Mouse (Mus musculus) induced T-regulatory cell, adult 2 months (primary cell): ENCODE results near the gene Orc5.
"Not testable (repeated sequence)": the region's sequence is repeated elsewhere in the genome, so short reads cannot be mapped to it uniquely, and the experiment has no call there.

ENCODE experiments used
- DNase-seq: peaks from one replicate; pipeline ENCODE4 v3.0.0-alpha.2; 2012; ENCODE audit warnings: low read depth

Orc5 gene

DNA sequence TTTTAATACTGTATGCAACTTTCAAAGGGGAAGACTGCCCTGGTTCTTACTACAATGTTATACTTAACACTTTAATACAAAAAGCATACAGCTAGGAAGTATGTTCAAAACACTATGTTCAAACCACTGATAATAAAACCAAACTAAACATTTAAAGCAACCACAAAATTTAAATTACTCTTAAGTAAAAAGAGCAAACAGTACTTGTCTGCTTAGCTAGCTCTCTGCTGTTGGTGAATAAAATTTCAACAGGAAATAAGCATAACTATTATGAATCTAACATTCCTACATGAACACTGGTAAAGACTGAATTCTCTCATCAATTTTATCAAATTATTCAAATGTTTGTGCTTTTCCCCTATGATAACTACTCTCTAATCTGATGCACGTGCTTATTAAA is 13.5 kb downstream of the Orc5 start:
- no peak for DNase-seq

- no peak for DNase-seq
These were observed 17.7 kb downstream of the Orc5 start for GRCm38 (mm10) chr5:22532571-22532970.

DNA sequence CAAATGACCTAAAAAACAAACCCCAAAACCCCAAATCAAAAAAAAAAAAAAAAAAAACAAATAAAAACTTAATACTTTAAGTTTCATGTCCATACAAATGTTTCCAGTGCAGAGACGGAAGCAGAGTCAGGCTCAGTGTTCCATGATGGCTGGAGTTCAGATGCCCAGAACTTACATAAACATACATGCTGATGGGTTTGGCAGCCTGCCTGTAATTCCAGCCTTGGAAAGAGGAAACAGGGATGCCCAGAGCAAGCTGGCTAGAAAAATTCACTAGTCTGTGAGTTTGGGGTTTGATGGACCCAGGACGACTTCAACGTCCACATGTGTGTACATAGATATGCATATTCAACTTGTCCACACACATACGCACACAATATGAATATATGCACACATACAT is 27.6 kb downstream of the Orc5 start:
- no peak for DNase-seq

DNA sequence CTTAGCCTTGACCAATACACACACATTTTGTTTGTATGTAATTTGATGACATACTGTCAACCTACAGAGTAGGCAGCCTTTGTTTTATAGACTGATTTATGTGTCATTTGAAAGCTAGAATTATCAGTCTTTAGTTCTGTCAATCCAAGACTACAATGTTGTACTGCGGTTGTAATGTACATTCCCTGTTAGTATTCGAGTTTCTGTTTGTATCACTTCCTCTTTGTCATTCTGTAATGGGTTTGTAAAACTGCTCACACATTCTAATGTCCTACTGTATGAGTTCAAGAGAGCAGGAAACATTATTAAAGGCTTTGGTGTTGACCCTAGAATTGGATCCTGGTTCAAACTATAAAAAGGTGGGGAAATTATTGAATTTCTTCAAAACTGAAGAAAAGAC is 30.5 kb downstream of the Orc5 start:
- DNase-seq: no peak

- DNase-seq: peak; percentile 28
These were observed 34.5 kb downstream of the Orc5 start for GRCm38 (mm10) chr5:22515745-22516144.

DNA sequence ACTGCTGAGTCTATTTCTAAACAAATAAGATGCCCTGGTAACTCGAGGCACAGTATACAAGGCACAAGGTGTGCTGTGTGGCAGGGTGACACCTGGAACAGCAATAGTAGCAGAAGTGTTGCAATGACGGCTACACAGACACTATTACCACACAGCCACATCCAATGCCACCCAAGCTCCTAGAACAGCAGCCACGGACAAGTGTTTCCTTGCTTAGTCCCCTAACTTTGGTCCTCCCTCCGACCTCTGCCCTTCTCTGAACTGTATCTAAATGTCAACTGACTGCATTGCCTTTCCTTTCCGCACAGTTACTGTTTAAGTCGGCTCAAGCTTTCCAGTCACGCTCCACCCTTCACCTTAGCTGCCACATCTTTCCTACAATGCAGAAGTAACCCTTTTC is 36.0 kb downstream of the Orc5 start:
- DNase-seq: not testable (repeated sequence)

GRCm38 (mm10) chr5:22512579-22512978 is 37.6 kb downstream of the Orc5 start:
- DNase-seq: not testable (repeated sequence)

- DNase-seq: peak; percentile 42
These were observed 38.4 kb downstream of the Orc5 start for GRCm38 (mm10) chr5:22511824-22512223.

DNA sequence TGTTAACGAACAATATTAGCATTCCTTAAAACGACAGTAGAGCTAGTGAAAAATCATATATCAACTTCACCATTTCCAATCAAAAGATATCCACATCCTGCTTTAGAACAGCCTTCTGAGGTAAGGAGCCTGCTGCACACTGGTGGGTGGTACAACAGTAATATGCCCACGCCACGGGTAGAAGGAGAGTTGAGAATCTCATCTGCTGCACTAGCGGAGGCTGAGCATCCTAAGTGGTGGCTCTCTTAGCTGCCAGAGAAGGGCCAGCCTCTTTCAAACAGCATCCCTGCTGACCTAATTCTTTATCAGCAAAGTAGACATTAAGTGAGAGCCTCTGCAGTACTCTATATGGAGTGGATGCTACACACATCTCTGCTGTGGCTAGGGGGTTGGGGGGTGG is 41.7 kb downstream of the Orc5 start:
- DNase-seq: no peak

- DNase-seq: no peak
These were observed 50.8 kb downstream of the Orc5 start for GRCm38 (mm10) chr5:22499437-22499836.

GRCm38 (mm10) chr5:22491088-22491487 is 59.1 kb downstream of the Orc5 start:
- DNase-seq: no peak

DNA sequence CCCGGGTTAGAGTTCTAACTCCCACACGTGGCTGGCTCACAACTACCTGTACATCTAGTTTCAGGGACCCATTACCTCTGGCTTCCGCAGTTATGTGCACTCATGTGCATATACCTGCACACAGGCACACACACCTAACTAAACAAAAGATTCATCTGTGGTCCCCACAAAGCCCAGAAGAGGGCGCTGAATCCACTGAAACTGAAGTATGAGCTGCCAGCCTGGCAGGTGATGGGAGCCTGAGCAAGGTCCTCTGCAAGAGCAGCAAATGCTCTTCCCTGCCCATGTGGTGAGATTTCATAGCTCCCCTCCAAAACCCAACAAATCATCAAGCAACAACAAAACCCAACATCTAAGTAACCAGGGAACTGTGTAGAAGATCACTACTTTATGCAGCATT is 61.1 kb downstream of the Orc5 start:
- DNase-seq: peak; percentile 52

GRCm38 (mm10) chr5:22486601-22487206 is 63.5 kb downstream of the Orc5 start:
- no peak for DNase-seq

- DNase-seq: no peak
These were observed 64.5 kb downstream of the Orc5 start for GRCm38 (mm10) chr5:22485764-22486163.

- no peak for DNase-seq
These were observed 67.7 kb downstream of the Orc5 start for GRCm38 (mm10) chr5:22482567-22482966.

- not testable (repeated sequence) for DNase-seq
These were observed 77.8 kb downstream of the Orc5 start for GRCm38 (mm10) chr5:22472445-22472844.

- no peak for DNase-seq
These were observed 79.0 kb downstream of the Orc5 start for GRCm38 (mm10) chr5:22471243-22471642.

DNA sequence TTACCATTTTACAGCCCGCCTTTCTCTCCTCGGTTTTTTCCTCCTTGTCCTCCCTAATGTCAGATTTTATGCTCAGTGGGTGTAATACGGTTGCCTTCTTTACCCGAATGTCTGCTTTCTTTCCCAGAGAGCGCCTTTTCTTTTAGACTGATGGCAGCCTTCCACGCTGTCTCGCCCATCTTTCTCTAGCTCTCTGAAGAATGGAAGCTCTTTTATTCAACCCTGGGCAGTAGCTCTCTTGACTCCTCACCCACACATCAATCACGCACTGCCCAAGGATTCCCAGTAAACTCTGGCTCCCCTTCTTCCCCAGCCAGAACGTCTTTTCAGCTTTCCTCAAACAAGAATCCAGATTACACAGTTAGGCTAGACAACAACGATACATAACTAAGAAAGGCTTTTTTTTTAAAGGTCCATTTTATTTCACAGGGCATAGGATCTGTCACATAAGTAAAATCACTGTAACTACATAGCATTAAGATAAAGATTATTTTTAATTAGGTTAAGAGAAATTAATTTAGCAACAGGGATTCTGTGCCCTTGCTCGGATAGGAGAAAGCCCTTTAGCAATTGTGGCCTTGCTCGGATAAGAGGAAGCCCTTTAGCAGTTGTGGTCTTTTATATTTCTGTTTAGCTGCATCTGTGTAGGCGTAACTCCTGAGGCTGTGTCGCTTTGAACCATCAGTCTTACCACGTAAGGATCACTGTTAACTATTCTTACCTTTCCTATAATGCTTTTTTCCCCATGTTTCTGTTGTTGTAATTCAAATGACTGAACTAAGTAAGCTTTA is 97.2 kb downstream of the Orc5 start:
- no peak for DNase-seq

GRCm38 (mm10) chr5:22452452-22452851 is 97.8 kb downstream of the Orc5 start:
- no peak for DNase-seq

GRCm38 (mm10) chr5:22451764-22452163 is 98.5 kb downstream of the Orc5 start:
- no peak for DNase-seq

GRCm38 (mm10) chr5:22449492-22449891 is 100.7 kb downstream of the Orc5 start:
- no peak for DNase-seq
